Mouse (Mus musculus) small intestine, adult 2 months (tissue): ENCODE data around the gene Cdc42ep1.

Experiments
- CTCF ChIP-seq: fragments of 200-500 bp; IDR thresholded peaks from 2 replicates; pipeline ENCODE4 v1.5.1; 2012; ENCODE audit warnings: low read depth, mild to moderate bottlenecking, control low read depth, inconsistent platforms, low read length, moderate library complexity, mixed read lengths; ENCODE audit not compliant: insufficient replicate concordance, insufficient read length; ENCODE audit errors: extremely low read depth
- POLR2A ChIP-seq: fragments of 200-500 bp; IDR thresholded peaks from 2 replicates; pipeline ENCODE4 v1.6.1; 2012; ENCODE audit warnings: low read depth, mild to moderate bottlenecking, control low read depth, inconsistent platforms, low read length, moderate library complexity

GRCm38 (mm10) chr15:78836086-78836621 lies 6.3 kb upstream of the Cdc42ep1 start:
- TF ChIP-seq CTCF (no peak), POLR2A (no peak)
